In the genomic region with DNA sequence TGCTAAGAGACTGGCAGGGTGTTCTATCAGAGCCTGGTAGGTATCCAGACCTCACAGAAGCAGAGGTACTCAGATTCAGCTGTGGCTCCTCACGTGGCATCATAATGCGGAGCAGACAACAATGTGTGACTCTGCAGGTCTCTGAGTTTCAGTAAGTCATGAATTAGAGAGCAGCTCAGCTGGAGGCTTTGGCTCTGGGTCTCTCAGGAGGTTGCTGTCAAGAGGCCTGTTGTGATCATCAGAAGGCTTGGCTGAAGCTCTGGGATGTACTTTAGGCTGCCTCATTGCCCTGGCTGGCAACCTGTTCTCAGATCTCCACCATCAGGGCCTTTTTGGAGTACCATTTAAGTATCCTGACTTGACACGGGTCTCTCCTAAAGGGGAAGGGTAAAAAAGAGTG, we compare ENCODE assay signal across 19 mouse cellular contexts.
DNase-seq lines count a peak whose midpoint lies in the region; ATAC-seq and TF ChIP-seq lines count a peak whose summit lies in the region.
"Had no signal": no experiment of that assay in that cellular context is flagged by ENCODE, and none has a peak within 500 bp of the region (broad histone marks: within the 10 kb centered on the region; RNA-seq: fewer than 3 reads in every experiment).

No protein-coding gene starts in this region.

- H3K4me2 ChIP-seq in hindbrain, embryonic 16.5 days (ENCODE audit: low read length), result no peak overlapping the region
- H3K4me2 ChIP-seq: embryonic facial prominence, embryonic 13.5 days; forebrain, embryonic 12.5 days; heart, embryonic 13.5 days; hindbrain, embryonic 15.5 days had no signal

- H3K36me3 ChIP-seq in hindbrain, embryonic 16.5 days (ENCODE audit: control insufficient read depth, insufficient read depth, low read length), result no peaks in the 10 kb centered on the region
- H3K36me3 ChIP-seq: embryonic facial prominence, embryonic 13.5 days; forebrain, embryonic 12.5 days; heart, embryonic 13.5 days; hindbrain, embryonic 15.5 days had no signal

- peak overlapping the region; percentile 37; the same call in 1 of the 2 replicates for H3K27ac ChIP-seq in left cerebral cortex, adult 2 months
- H3K27ac ChIP-seq in hindbrain, embryonic 16.5 days (ENCODE audit: low read depth, low read length), result no peak overlapping the region
- H3K27ac ChIP-seq: embryonic facial prominence, embryonic 13.5 days; forebrain, embryonic 12.5 days; gastrocnemius, adult 2 months; heart, embryonic 13.5 days; hindbrain, embryonic 15.5 days had no signal

- no peaks in the 10 kb centered on the region for H3K4me1 ChIP-seq in hindbrain, embryonic 16.5 days (ENCODE audit: control insufficient read depth, insufficient read depth, low read depth, low read length)
- H3K4me1 ChIP-seq: embryonic facial prominence, embryonic 13.5 days; forebrain, embryonic 12.5 days; heart, embryonic 13.5 days; hindbrain, embryonic 15.5 days had no signal

- intact Hi-C loops in left cerebral cortex, adult 2 months (cut with DNase I), result loop anchor here (5.0 to 10.0 kb wide), 3 partner anchors 91 to 218 kb away; no protein-coding TSS in a partner anchor
- intact Hi-C loops in left cerebral cortex, postnatal 36 days (cut with DNase I), result no loop called here

- H3K9me3 ChIP-seq in hindbrain, embryonic 16.5 days (ENCODE audit: control insufficient read depth, low read length), result 0 out of 2 replicates have a peak, but pooled peaks cover 2% of the 10 kb centered on the region
- H3K9me3 ChIP-seq: forebrain, embryonic 12.5 days; hindbrain, embryonic 15.5 days had no signal

- 75% methylated on average over 3 of the region's 3 CpGs for WGBS in hindbrain, embryonic 16.5 days

- no peak for TF ChIP-seq CTCF in left cerebral cortex, adult 2 months (IDR thresholded peaks at IDR 0.05)

- ATAC-seq in hindbrain, embryonic 16.5 days, result no peak
- ATAC-seq: forebrain, embryonic 16.5 days; inflammation-experienced regulatory T-cells, adult 6 months; intestine, postnatal 0 days had no signal

- no peak overlapping the region for H3K9ac ChIP-seq in hindbrain, embryonic 16.5 days (ENCODE audit: low read depth, low read length)
- H3K9ac ChIP-seq: embryonic facial prominence, embryonic 13.5 days; forebrain, embryonic 12.5 days; heart, embryonic 13.5 days; hindbrain, embryonic 15.5 days had no signal

- DNase-seq in left cerebral cortex, adult 2 months (ENCODE audit: extremely low spot score in 1 of 2, low spot score in 2 of 2), result no peak
- DNase-seq in left cerebral cortex, postnatal 36 days (ENCODE audit: low spot score in 2 of 2), result no peak
- DNase-seq in cerebellum, adult 11-12 months, result peak; percentile 73
- DNase-seq in cerebellum, adult 9-10 months, result peak; percentile 73
- DNase-seq in cerebellum, postnatal 36 days, result peak; percentile 40 to 50
- no peak for DNase-seq in kidney, adult 9 months
- DNase-seq in adrenal gland, adult 2 months, result no peak
- DNase-seq: adrenal gland, postnatal 14 days; gastrocnemius, adult 2 months; gastrocnemius, postnatal 25 days; heart, postnatal 36 days had no signal

- no peaks in the 10 kb centered on the region for H3K27me3 ChIP-seq in hindbrain, embryonic 16.5 days (replicated peaks; ENCODE audit: control insufficient read depth, insufficient read depth, low read length)
- H3K27me3 ChIP-seq: embryonic facial prominence, embryonic 13.5 days; forebrain, embryonic 12.5 days; heart, embryonic 13.5 days; hindbrain, embryonic 15.5 days had no signal

- no peak overlapping the region for H3K4me3 ChIP-seq in left cerebral cortex, adult 2 months
- no peak overlapping the region for H3K4me3 ChIP-seq in hindbrain, embryonic 16.5 days (ENCODE audit: low read length)
- H3K4me3 ChIP-seq: embryonic facial prominence, embryonic 13.5 days; forebrain, embryonic 12.5 days; gastrocnemius, adult 2 months; heart, embryonic 13.5 days; hindbrain, embryonic 15.5 days had no signal

Comparison
In these comparisons a context has a peak if more than half of its experiments do, and no peak if none do; other contexts are left out.
1. DNase-seq: peak in cerebellum, adult 11-12 months (single experiment), cerebellum, adult 9-10 months (single experiment) and cerebellum, postnatal 36 days (2 of 2); none in left cerebral cortex, adult 2 months (0 of 2), left cerebral cortex, postnatal 36 days (0 of 2), kidney, adult 9 months (single experiment) and adrenal gland, adult 2 months (single experiment).